23 mouse cellular contexts compared by ENCODE assay signal in the genomic region with DNA sequence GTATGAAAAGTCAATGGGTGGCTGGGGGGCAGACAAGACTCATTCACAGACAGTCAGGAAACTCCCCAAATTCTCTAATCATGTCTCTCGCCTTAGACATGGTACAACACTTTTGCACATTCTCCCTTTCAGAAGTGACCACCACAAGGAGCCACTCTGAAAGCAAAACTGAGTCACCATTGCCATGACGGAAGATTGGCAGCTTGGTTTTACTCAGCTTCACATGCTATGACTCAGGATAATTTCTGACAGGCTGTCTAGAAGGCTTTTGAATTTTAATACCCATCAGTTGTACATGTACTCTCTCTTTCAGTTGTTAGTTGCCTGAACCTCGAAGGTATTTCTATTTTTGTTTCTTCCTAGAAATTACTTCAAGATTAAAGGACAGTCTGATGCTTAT. TPM values are rescaled to one million over a fixed set of nuclear protein-coding genes. Genes with fewer than 3 reads are reported as not detected.
A peak's percentile ranks its signal among the peaks of the same experiment; 100 is the strongest.
DNase-seq lines count a peak whose midpoint lies in the region; ATAC-seq lines count a peak whose summit lies in the region.
"Had no signal": no experiment of that assay in that cellular context is flagged by ENCODE, and none has a peak within 500 bp of the region (broad histone marks: within the 10 kb centered on the region; RNA-seq: fewer than 3 reads in every experiment).

No protein-coding gene starts in this region.

- no peak overlapping the region for H3K27ac ChIP-seq in hindbrain, embryonic 13.5 days
- H3K27ac ChIP-seq: embryonic facial prominence, embryonic 13.5 days; heart, embryonic 10.5 days; hindbrain, embryonic 15.5 days had no signal

- peak; percentile 16 for DNase-seq in 416B (ENCODE audit: low read depth)
- DNase-seq in brain, adult 2 months (ENCODE audit: low read depth, low spot score) = peak; percentile 7
- DNase-seq in ovary, postnatal 36 days (ENCODE audit: low spot score) = no peak
- DNase-seq in thymus, adult 18-20 months = no peak
- DNase-seq: adrenal gland, adult 8-10 months; adrenal gland, postnatal 36 days; cerebellum, adult 11 months; cerebellum, adult 9-10 months; cerebellum, postnatal 25 days; gastrocnemius, postnatal 36 days; heart, adult 11 months; heart, postnatal 10 days; kidney, adult 11 months; kidney, adult 9 months had no signal

- H3K9me3 ChIP-seq in hindbrain, embryonic 13.5 days = no peaks in the 10 kb centered on the region
- H3K9me3 ChIP-seq: embryonic facial prominence, embryonic 13.5 days; heart, embryonic 10.5 days; hindbrain, embryonic 15.5 days had no signal

- 93% methylated on average over 3 of the region's 3 CpGs for WGBS in hindbrain, embryonic 13.5 days

- no peaks in the 10 kb centered on the region for H3K4me1 ChIP-seq in hindbrain, embryonic 13.5 days (replicated peaks)
- H3K4me1 ChIP-seq: embryonic facial prominence, embryonic 13.5 days; heart, embryonic 10.5 days; hindbrain, embryonic 15.5 days had no signal

- H3K27me3 ChIP-seq in hindbrain, embryonic 13.5 days = no peaks in the 10 kb centered on the region
- H3K27me3 ChIP-seq: embryonic facial prominence, embryonic 13.5 days; hindbrain, embryonic 15.5 days had no signal

- peak; percentile 29 for ATAC-seq in CD4-positive, CD25-positive, alpha-beta regulatory T cell, adult 4 months
- ATAC-seq in hindbrain, embryonic 13.5 days (ENCODE audit: low FRiP score) = no peak
- ATAC-seq: forebrain, embryonic 14.5 days had no signal

- no peaks in the 10 kb centered on the region for H3K36me3 ChIP-seq in hindbrain, embryonic 13.5 days
- H3K36me3 ChIP-seq: embryonic facial prominence, embryonic 13.5 days; heart, embryonic 10.5 days; hindbrain, embryonic 15.5 days had no signal

- no peak overlapping the region for H3K9ac ChIP-seq in hindbrain, embryonic 13.5 days
- H3K9ac ChIP-seq: embryonic facial prominence, embryonic 13.5 days; hindbrain, embryonic 15.5 days had no signal

- H3K4me2 ChIP-seq in hindbrain, embryonic 13.5 days = no peak overlapping the region
- H3K4me2 ChIP-seq: embryonic facial prominence, embryonic 13.5 days; hindbrain, embryonic 15.5 days had no signal

- no peak overlapping the region for H3K4me3 ChIP-seq in hindbrain, embryonic 13.5 days
- H3K4me3 ChIP-seq: embryonic facial prominence, embryonic 13.5 days; heart, embryonic 10.5 days; hindbrain, embryonic 15.5 days had no signal

RNA-seq across cellular contexts. Expression of a gene that starts 12.0 kb away (rescaled TPM):
- not detected for polyA plus RNA-seq in CD4-positive, CD25-positive, alpha-beta regulatory T cell, adult 4 months (2017; shearing (Covaris generic))
- polyA plus RNA-seq in hindbrain, embryonic 13.5 days (2015; fragmentation: Nextera tagmentation; extraction: Ambion mirVana) = not detected in 2 replicates
- polyA plus RNA-seq: brain, embryonic 14.5 days; embryonic facial prominence, embryonic 13.5 days; forebrain, embryonic 14.5 days; heart, embryonic 10.5 days; heart, embryonic 14.5 days; hindbrain, embryonic 15.5 days; intestine, embryonic 14.5 days had no signal

Comparison
In these comparisons a context has a peak if more than half of its experiments do, and no peak if none do; other contexts are left out.
1. DNase-seq: peak in 416B (single experiment) and brain, adult 2 months (single experiment); none in ovary, postnatal 36 days (single experiment) and thymus, adult 18-20 months (0 of 2).